Mouse (Mus musculus) E14TG2a.4 (cell line): Measurements from ENCODE around the gene H1foo.

Experiments
- CTCF ChIP-seq: conservative IDR thresholded peaks from 2 replicates; pipeline ENCODE4 v1.5.1; 2014; ENCODE audit warnings: low read length
- NANOG ChIP-seq: IDR thresholded peaks from 2 replicates; pipeline ENCODE4 v1.6.1; 2014; ENCODE audit warnings: borderline replicate concordance, low read length, mixed read lengths
- POU5F1 ChIP-seq: IDR thresholded peaks from 2 replicates; pipeline ENCODE4 v1.6.1; 2014; ENCODE audit warnings: low read length, borderline replicate concordance

DNA sequence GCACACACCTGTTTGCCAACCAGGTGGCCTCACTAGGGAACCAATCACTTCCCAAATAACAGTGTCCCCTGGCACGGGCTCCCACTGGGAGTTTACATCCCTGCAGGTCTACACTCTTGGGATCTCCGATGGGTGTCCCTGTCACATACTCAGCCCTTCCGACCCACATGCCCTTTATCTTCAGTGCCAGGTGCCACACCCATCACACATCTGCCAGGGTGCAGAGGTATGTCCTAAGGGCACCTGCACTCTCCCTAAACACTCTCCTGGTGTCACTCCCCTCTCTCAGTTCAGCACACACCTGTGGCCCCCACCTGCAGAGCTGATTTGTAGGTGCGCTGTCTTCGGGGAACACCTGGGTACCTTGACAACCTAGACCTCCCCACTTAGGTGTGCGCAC lies 48.2 kb downstream of the H1foo start:
- TF ChIP-seq CTCF (no peak), NANOG (no peak), POU5F1 (no peak)
